Mouse (Mus musculus) stomach, postnatal 0 days (tissue): ENCODE data around the gene Cnot10.

Experiments used
- CTCF ChIP-seq: IDR thresholded peaks from 2 replicates; pipeline ENCODE4 v1.5.1; 2016; ENCODE audit warnings: antibody characterized with exemption, low read depth, mild to moderate bottlenecking, moderate library complexity
- EP300 ChIP-seq: optimal IDR thresholded peaks from 2 replicates; pipeline ENCODE3; 2016; ENCODE audit warnings: antibody characterized with exemption

DNA sequence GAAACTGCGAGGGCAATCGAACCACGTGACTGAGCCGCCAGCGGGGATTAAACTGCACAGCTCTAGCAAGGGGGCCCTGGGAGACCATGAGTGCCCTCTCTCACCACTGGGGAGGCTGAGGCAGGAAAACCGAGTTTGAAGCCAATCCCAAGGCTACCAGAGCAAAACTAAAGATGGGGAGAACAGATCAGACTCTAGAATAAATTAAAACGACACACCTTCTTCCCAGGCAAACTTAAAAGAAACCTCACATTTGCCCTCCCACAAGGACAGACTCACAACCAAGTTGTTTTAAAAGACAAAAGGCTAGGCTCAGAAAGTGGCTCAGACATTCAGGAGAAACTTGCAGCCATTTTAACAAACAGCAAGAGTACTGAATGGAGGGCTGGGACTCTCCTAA lies 82.9 kb downstream of the Cnot10 start:
- TF ChIP-seq CTCF, result no peak
- TF ChIP-seq EP300, result no peak
